Mouse (Mus musculus): ENCODE data around the gene Gm39566. TPM values are rescaled to one million over a fixed set of nuclear protein-coding genes. Genes with fewer than 3 reads are reported as not detected.

Gene Gm39566
- polyA plus RNA-seq, 1 experiment from 2014 or later: not detected

GRCm38 (mm10) chr11:69846738-69847688, 31.9 kb upstream of the Gm39566 start:
- Histone ChIP-seq H3K36me3 (peaks cover 47% of the 10 kb centered on the region), H3K4me2 (peak overlapping the region; percentile 86), H3K9ac (peak overlapping the region; percentile 71), H3K27ac (peak overlapping the region; percentile 96), H3K4me1 (peaks cover 29% of the 10 kb centered on the region), H3K4me3 (peak overlapping the region; percentile 73), H3K9me3 (no peaks in the 10 kb centered on the region), H3K27me3 (no peaks in the 10 kb centered on the region)
- WGBS: 9% methylated on average over 37 of the region's 37 CpGs
- peak; percentile 8; the same call in 1 of the 2 replicates for ATAC-seq (ENCODE audit: insufficient number of reproducible peaks, low FRiP score, low TSS enrichment, low read depth)

DNA sequence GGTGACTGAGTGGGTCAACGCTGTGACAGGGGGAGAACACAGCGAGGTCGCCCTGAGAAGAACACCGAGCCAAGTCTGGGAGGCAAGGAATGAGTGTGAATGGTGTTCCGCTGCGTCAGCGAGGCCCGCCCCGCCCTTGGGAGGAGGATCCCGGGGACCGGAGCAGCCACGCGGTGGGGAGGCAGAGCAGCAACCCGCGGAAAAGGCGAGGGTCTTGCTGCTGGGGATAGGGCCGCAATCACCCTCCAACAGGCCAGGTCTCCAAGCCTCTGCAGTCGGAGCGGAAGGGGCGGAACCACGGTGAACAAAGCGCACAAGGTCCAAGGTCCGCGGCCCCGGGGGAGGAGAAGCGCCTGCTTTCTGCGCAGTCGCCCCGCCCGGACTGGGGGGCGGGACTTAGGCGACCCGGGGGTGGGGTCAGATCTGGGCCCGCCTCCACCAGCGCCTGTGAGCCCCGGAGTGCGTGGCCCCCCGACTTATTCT, 31.1 kb upstream of the Gm39566 start, which contains the start of gene Plscr3:
TSS of gene Plscr3 (plus strand) at position 179 of the 483 bp plus-strand sequence.
- ATAC-seq (ENCODE audit: insufficient number of reproducible peaks, low FRiP score, low TSS enrichment, low read depth): peak; percentile 91
- H3K27ac ChIP-seq: peak within 1 kb of the TSS; percentile 96
- peaks cover 39% of the 10 kb centered on the region for H3K36me3 ChIP-seq
- WGBS: under 1% methylated on average over 38 of the region's 38 CpGs
- H3K9me3 ChIP-seq: no peaks in the 10 kb centered on the region
- H3K27me3 ChIP-seq: no peaks in the 10 kb centered on the region
- H3K4me3 ChIP-seq: peak within 1 kb of the TSS; percentile 73
- peak within 1 kb of the TSS; percentile 86 for H3K4me2 ChIP-seq
- peak within 1 kb of the TSS; percentile 71 for H3K9ac ChIP-seq
- H3K4me1 ChIP-seq: peaks cover 29% of the 10 kb centered on the region

- Histone ChIP-seq H3K4me3 (peak overlapping the region; percentile 70), H3K4me1 (peaks cover 40% of the 10 kb centered on the region), H3K27me3 (no peaks in the 10 kb centered on the region), H3K9me3 (no peaks in the 10 kb centered on the region), H3K4me2 (peak overlapping the region; percentile 89), H3K9ac (peak overlapping the region; percentile 62), H3K27ac (peak overlapping the region; percentile 94), H3K36me3 (no peaks in the 10 kb centered on the region; the same call in 1 of the 2 replicates)
- ATAC-seq (ENCODE audit: insufficient number of reproducible peaks, low FRiP score, low TSS enrichment, low read depth): no peak
- WGBS: 2% methylated on average over 7 of the region's 7 CpGs
Observed at GRCm38 (mm10) chr11:69838714-69839104, 23.6 kb upstream of the Gm39566 start.

- no peaks in the 10 kb centered on the region for H3K9me3 ChIP-seq
- peak within 1 kb of the TSS; percentile 68 for H3K9ac ChIP-seq
- ATAC-seq (ENCODE audit: insufficient number of reproducible peaks, low FRiP score, low TSS enrichment, low read depth): peak; percentile 91
- peaks cover 43% of the 10 kb centered on the region for H3K4me1 ChIP-seq
- H3K36me3 ChIP-seq: no peaks in the 10 kb centered on the region; the same call in 1 of the 2 replicates
- H3K27ac ChIP-seq: peak within 1 kb of the TSS; percentile 94
- WGBS: under 1% methylated on average over 34 of the region's 34 CpGs
- no peaks in the 10 kb centered on the region for H3K27me3 ChIP-seq
- H3K4me2 ChIP-seq: peak within 1 kb of the TSS; percentile 89
- peak within 1 kb of the TSS; percentile 70 for H3K4me3 ChIP-seq
Observed at GRCm38 (mm10) chr11:69837952-69838713, 23.0 kb upstream of the Gm39566 start, which contains the start of gene Tmem256. Gene Tmem256, plus strand, starts transcription at chr11:69838514.

DNA sequence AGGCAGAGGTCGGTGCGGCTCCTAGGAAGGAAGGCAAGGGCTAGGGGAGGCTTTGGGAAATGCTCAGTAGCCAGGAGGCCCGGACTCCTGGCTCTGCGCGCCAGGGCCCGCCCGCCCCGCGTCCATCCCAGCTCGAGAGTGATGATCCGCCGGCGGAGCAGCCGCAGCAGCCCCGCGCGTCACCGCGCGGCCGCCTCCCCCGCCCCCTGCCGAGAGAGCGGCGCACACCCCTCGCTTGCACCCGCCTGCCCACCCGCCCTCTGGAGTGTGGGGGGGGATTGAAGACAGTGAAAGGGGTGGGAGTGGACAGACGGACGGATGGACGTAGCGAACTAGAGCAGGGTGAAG, 22.5 kb upstream of the Gm39566 start, which contains the start of gene Nlgn2:
TSS of gene Nlgn2 (minus strand) at position 181 of the 348 bp plus-strand sequence.
- ATAC-seq (ENCODE audit: insufficient number of reproducible peaks, low FRiP score, low TSS enrichment, low read depth): no peak; the same call in 1 of the 2 replicates
- H3K9ac ChIP-seq: peak within 1 kb of the TSS; percentile 68
- peaks cover 43% of the 10 kb centered on the region for H3K4me1 ChIP-seq
- peaks cover 2% of the 10 kb centered on the region for H3K36me3 ChIP-seq
- peak within 1 kb of the TSS; percentile 70 for H3K4me3 ChIP-seq
- 0% methylated on average over 32 of the region's 32 CpGs for WGBS
- H3K27me3 ChIP-seq: no peaks in the 10 kb centered on the region
- H3K27ac ChIP-seq: peak within 1 kb of the TSS; percentile 94
- no peaks in the 10 kb centered on the region for H3K9me3 ChIP-seq
- peak within 1 kb of the TSS; percentile 89 for H3K4me2 ChIP-seq

- no peak for ATAC-seq (ENCODE audit: insufficient number of reproducible peaks, low FRiP score, low TSS enrichment, low read depth)
- H3K4me3 ChIP-seq: peak overlapping the region; percentile 70
- peaks cover 43% of the 10 kb centered on the region for H3K4me1 ChIP-seq
- peaks cover 6% of the 10 kb centered on the region for H3K36me3 ChIP-seq
- WGBS: under 1% methylated on average over 52 of the region's 52 CpGs
- H3K9ac ChIP-seq: peak overlapping the region; percentile 68
- H3K27ac ChIP-seq: peak overlapping the region; percentile 94
- no peaks in the 10 kb centered on the region for H3K9me3 ChIP-seq
- no peaks in the 10 kb centered on the region for H3K27me3 ChIP-seq
- peak overlapping the region; percentile 89 for H3K4me2 ChIP-seq
Observed at GRCm38 (mm10) chr11:69836703-69837576, 21.8 kb upstream of the Gm39566 start.

DNA sequence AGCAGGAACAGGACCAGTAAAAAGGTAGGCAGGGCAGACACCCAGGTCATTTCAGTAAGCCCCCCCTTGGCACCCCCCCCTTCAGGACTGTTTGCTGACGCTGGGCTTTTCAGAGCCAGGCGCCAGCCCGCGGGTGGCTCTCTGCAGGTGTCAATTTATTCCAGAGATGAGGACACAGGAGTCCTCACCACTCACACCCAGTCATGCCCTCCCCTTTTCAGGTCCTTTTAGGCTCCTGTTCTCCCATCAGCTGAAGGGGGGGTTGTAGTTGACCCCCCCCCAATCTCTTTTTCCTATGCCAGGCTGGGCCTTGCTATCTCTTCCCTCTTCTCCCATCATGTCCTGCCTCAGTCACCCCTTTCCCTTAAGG, 20.9 kb upstream of the Gm39566 start:
- no peak for ATAC-seq (ENCODE audit: insufficient number of reproducible peaks, low FRiP score, low TSS enrichment, low read depth)

DNA sequence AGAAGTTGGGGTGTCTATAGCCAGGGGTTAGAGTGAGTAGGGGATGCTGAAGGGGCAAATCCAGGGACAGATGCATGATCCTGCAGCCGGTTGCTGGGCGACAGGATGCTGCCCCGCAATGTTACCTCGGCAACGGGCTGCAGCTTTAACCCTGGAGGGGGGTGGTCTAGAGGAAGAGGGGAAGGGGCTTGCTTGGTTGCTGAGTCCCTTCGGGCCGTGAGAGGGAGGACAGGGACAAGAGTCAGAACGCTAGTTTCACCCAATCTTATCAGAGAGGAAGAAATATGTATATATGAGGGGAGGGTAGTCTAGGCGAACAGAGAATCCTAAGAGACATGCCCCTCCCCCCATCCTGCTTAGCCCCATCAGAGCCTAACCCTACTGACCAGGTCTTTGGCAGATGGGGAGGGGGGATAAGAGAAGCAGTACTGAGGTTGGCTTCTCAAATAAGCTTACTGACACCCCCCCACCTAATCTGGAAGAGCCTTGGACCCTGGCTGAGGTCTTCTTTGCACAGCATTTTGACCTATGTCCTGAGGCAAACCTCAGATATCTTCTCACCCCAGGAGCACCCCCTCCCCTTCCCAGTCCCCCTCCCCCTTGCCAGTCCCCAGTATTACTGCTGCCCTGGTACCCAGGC, 20.3 kb upstream of the Gm39566 start:
- Histone ChIP-seq H3K9me3 (no peaks in the 10 kb centered on the region), H3K27me3 (no peaks in the 10 kb centered on the region), H3K4me1 (peaks cover 43% of the 10 kb centered on the region), H3K4me3 (peak overlapping the region; percentile 70), H3K27ac (no peak overlapping the region), H3K36me3 (peaks cover 12% of the 10 kb centered on the region), H3K4me2 (peak overlapping the region; percentile 89), H3K9ac (peak overlapping the region; percentile 4; the same call in 1 of the 2 replicates)
- 18% methylated on average over 9 of the region's 9 CpGs for WGBS
- ATAC-seq (ENCODE audit: insufficient number of reproducible peaks, low FRiP score, low TSS enrichment, low read depth): no peak

More for the DNA sequence above, 20.9 kb upstream of the Gm39566 start:
- Histone ChIP-seq H3K9me3 (no peaks in the 10 kb centered on the region), H3K9ac (0 out of 2 replicates have a peak overlapping the region, but pooled peaks have one; percentile 4), H3K4me2 (peak overlapping the region; percentile 89), H3K4me1 (peaks cover 43% of the 10 kb centered on the region), H3K36me3 (peaks cover 12% of the 10 kb centered on the region), H3K27me3 (no peaks in the 10 kb centered on the region), H3K4me3 (peak overlapping the region; percentile 70), H3K27ac (no peak overlapping the region)
- WGBS: 11% methylated on average over 4 of the region's 4 CpGs

GRCm38 (mm10) chr11:69834001-69834549, 19.0 kb upstream of the Gm39566 start:
- H3K4me2 ChIP-seq: peak overlapping the region; percentile 89
- ATAC-seq (ENCODE audit: insufficient number of reproducible peaks, low FRiP score, low TSS enrichment, low read depth): no peak
- H3K27me3 ChIP-seq: no peaks in the 10 kb centered on the region
- no peaks in the 10 kb centered on the region for H3K9me3 ChIP-seq
- H3K9ac ChIP-seq: peak overlapping the region; percentile 50; the same call in 1 of the 2 replicates
- WGBS: 9% methylated on average over 28 of the region's 48 CpGs
- peaks cover 16% of the 10 kb centered on the region for H3K36me3 ChIP-seq
- H3K27ac ChIP-seq: peak overlapping the region; percentile 11; the same call in 1 of the 2 replicates
- H3K4me1 ChIP-seq: peaks cover 40% of the 10 kb centered on the region
- H3K4me3 ChIP-seq: peak overlapping the region; percentile 45

DNA sequence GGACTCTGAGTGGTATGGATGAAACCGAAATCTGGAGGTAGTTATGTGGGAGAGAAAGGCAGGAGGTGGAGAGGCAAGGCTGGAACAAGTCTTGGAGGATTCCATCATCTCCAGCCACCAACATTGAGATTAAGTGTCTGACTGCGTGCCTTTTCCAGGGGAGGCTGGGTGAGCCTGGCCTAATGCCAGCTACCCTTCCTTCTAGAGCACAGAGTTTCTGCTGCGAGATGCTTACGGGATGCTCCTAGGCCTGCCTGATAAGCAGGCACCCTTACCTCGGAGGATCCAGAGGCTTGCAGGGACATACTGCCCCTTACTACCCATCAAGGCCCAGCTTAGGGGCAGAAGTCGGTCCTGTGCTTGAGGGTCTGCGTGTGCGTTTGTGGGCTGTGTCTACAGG, 18.5 kb upstream of the Gm39566 start:
- peaks cover 20% of the 10 kb centered on the region for H3K36me3 ChIP-seq
- H3K4me1 ChIP-seq: peaks cover 37% of the 10 kb centered on the region
- H3K27me3 ChIP-seq: no peaks in the 10 kb centered on the region
- H3K4me2 ChIP-seq: peak overlapping the region; percentile 89
- no peak for ATAC-seq (ENCODE audit: insufficient number of reproducible peaks, low FRiP score, low TSS enrichment, low read depth)
- no peaks in the 10 kb centered on the region for H3K9me3 ChIP-seq
- WGBS: 54% methylated on average over 8 of the region's 8 CpGs
- H3K4me3 ChIP-seq: peak overlapping the region; percentile 45
- peak overlapping the region; percentile 50; the same call in 1 of the 2 replicates for H3K9ac ChIP-seq
- no peak overlapping the region for H3K27ac ChIP-seq

All from limb, embryonic 15.5 days (tissue).